8 mouse cellular contexts compared by ENCODE assay signal in genomic region chr3:38485107-38485545, GRCm38 (mm10). TPM values are rescaled to one million over a fixed set of nuclear protein-coding genes. Genes with fewer than 3 reads are reported as not detected.
DNase-seq lines count a peak whose midpoint lies in the region; ATAC-seq and TF ChIP-seq lines count a peak whose summit lies in the region.

No protein-coding gene starts in this region.

- H3K9ac ChIP-seq in heart, adult 2 months (ENCODE audit: low read depth, low read length) = peak overlapping the region; percentile 47
- no peak overlapping the region for H3K9ac ChIP-seq in liver, embryonic 12.5 days

- H3K4me3 ChIP-seq in heart, adult 2 months = peak overlapping the region; percentile 62
- peak overlapping the region; percentile 49 for H3K4me3 ChIP-seq in thymus, adult 2 months (ENCODE audit: control insufficient read depth, insufficient read depth, low read length)
- peak overlapping the region; percentile 80 for H3K4me3 ChIP-seq in liver, embryonic 12.5 days

- intact Hi-C loops in heart, adult 2 months (cut with DNase I) = no loop called here

- peak overlapping the region; percentile 66; the same call in 1 of the 2 replicates for H3K27ac ChIP-seq in heart, adult 2 months
- H3K27ac ChIP-seq in thymus, adult 2 months (ENCODE audit: control insufficient read depth, insufficient read depth, low read length) = no peak overlapping the region
- 0 out of 2 replicates have a peak overlapping the region, but pooled peaks have one; percentile 45 for H3K27ac ChIP-seq in liver, embryonic 12.5 days

- H3K27me3 ChIP-seq in heart, adult 2 months (ENCODE audit: control insufficient read depth, insufficient read depth, low read length) = no peaks in the 10 kb centered on the region
- H3K27me3 ChIP-seq in thymus, adult 2 months (ENCODE audit: control insufficient read depth, insufficient read depth, low read length) = no peaks in the 10 kb centered on the region
- peaks cover 4% of the 10 kb centered on the region for H3K27me3 ChIP-seq in liver, embryonic 12.5 days (replicated peaks)

- no peak for TF ChIP-seq EP300 in heart, adult 2 months (IDR thresholded peaks at IDR 0.05; ENCODE audit: insufficient read depth, low read depth, low read length)

- ATAC-seq in liver, embryonic 12.5 days = no peak

- H3K9me3 ChIP-seq in liver, embryonic 12.5 days (replicated peaks) = no peaks in the 10 kb centered on the region

- DNase-seq in heart, adult 2 months = no peak
- DNase-seq in heart, adult 11 months = no peak
- no peak for DNase-seq in thymus, adult 2 months
- DNase-seq in thymus, adult 18-20 months = no peak
- DNase-seq in adrenal gland, adult 18-20 months (ENCODE audit: low spot score in 2 of 2) = no peak
- no peak for DNase-seq in adrenal gland, adult 8-10 months
- DNase-seq in cerebellum, postnatal 4 days (ENCODE audit: low spot score in 2 of 2) = no peak

- TF ChIP-seq POLR2A in heart, adult 2 months (IDR thresholded peaks at IDR 0.05; ENCODE audit: insufficient read depth, low read depth, low read length) = peak; percentile 85
- no peak; the same call in 1 of the 2 replicates for TF ChIP-seq POLR2A in thymus, adult 2 months (IDR thresholded peaks at IDR 0.05; ENCODE audit: control insufficient read depth, extremely low read depth, insufficient read depth, low read length, poor library complexity)

- H3K79me2 ChIP-seq in heart, adult 2 months (replicated peaks; ENCODE audit: control insufficient read depth, insufficient read depth, low read length) = peaks cover 2% of the 10 kb centered on the region

- WGBS in heart, adult 2 months = 3% methylated on average over 26 of the region's 26 CpGs
- WGBS in thymus, adult 2 months = 5% methylated on average over 26 of the region's 26 CpGs
- 3% methylated on average over 26 of the region's 26 CpGs for WGBS in liver, embryonic 12.5 days (ENCODE audit: insufficient replicate concordance)

- H3K4me2 ChIP-seq in liver, embryonic 12.5 days = peak overlapping the region; percentile 98

- peaks cover 24% of the 10 kb centered on the region for H3K36me3 ChIP-seq in heart, adult 2 months (ENCODE audit: control insufficient read depth, insufficient read depth, low read length)
- H3K36me3 ChIP-seq in thymus, adult 2 months (ENCODE audit: control insufficient read depth, insufficient read depth, low read length) = 0 out of 2 replicates have a peak, but pooled peaks cover 4% of the 10 kb centered on the region
- H3K36me3 ChIP-seq in liver, embryonic 12.5 days = peaks cover 4% of the 10 kb centered on the region; the same call in 1 of the 2 replicates

- TF ChIP-seq CTCF in heart, adult 2 months (IDR thresholded peaks at IDR 0.05) = no peak
- TF ChIP-seq CTCF in thymus, adult 2 months (IDR thresholded peaks at IDR 0.05; ENCODE audit: borderline replicate concordance, control insufficient read depth, extremely low read depth, insufficient read depth, low read length, poor library complexity) = no peak

- H3K4me1 ChIP-seq in heart, adult 2 months (ENCODE audit: control insufficient read depth, insufficient read depth, low read length) = peaks cover 11% of the 10 kb centered on the region
- peaks cover 11% of the 10 kb centered on the region for H3K4me1 ChIP-seq in thymus, adult 2 months (replicated peaks; ENCODE audit: control insufficient read depth, insufficient read depth, low read length)
- H3K4me1 ChIP-seq in liver, embryonic 12.5 days = peaks cover 27% of the 10 kb centered on the region

RNA-seq across cellular contexts. Expression of gene Ankrd50, which starts 0.5 kb away (rescaled TPM):
- total RNA-seq in heart, adult 2 months (2021) = 10 to 100 TPM; 34.0 to 36.8 TPM
- 26.0 and 38.5 TPM in 2 replicates for polyA plus RNA-seq in heart, adult 2 months (2012; rRNA removed)
- polyA plus RNA-seq in thymus, adult 2 months (2012; rRNA removed) = 66.0 and 68.5 TPM in 2 replicates
- polyA plus RNA-seq in liver, embryonic 12.5 days (2016; fragmentation: Nextera tagmentation; extraction: Ambion mirVana) = 6.5 and 7.5 TPM in 2 replicates
- 10 to 100 TPM; 23.9 to 31.4 TPM for total RNA-seq in adrenal gland, adult 18-20 months (2021)
- 10 to 100 TPM; 21.9 to 29.1 (median 26.2) TPM for total RNA-seq in adrenal gland, adult 8-10 months (2022)
